Mouse (Mus musculus): ENCODE data around the gene Ankrd12.

GRCm38 (mm10) chr17:66111402-66111959 lies 34.6 kb upstream of the Ankrd12 start, which contains the start of gene Washc1:
- no peak for TF ChIP-seq CTCF (IDR thresholded peaks at IDR 0.05; ENCODE audit: low read depth, low read length)
- TF ChIP-seq POLR2A (IDR thresholded peaks at IDR 0.05; ENCODE audit: borderline replicate concordance, low read depth, low read length) = no peak
